Mouse (Mus musculus) splenic B cell, adult 2 months (primary cell): Measurements from ENCODE around the gene Sfxn5.

Experiments used
- DNase-seq: peaks from one replicate; pipeline ENCODE4 v3.0.0-alpha.2; 2011; ENCODE audit warnings: low read depth, low spot score
- H3K27me3 ChIP-seq: 2 replicates; pipeline ENCODE4 v1.6.1; 2012; ENCODE audit warnings: mild to moderate bottlenecking, low read length, moderate library complexity, mixed read lengths; ENCODE audit not compliant: control insufficient read depth, poor library complexity, insufficient read depth, severe bottlenecking
- H3K36me3 ChIP-seq: 2 replicates; pipeline ENCODE4 v1.6.1; 2012; ENCODE audit warnings: mild to moderate bottlenecking, low read length, moderate library complexity, mixed read lengths; ENCODE audit not compliant: control insufficient read depth, poor library complexity, insufficient read depth, severe bottlenecking

Gene Sfxn5

DNA sequence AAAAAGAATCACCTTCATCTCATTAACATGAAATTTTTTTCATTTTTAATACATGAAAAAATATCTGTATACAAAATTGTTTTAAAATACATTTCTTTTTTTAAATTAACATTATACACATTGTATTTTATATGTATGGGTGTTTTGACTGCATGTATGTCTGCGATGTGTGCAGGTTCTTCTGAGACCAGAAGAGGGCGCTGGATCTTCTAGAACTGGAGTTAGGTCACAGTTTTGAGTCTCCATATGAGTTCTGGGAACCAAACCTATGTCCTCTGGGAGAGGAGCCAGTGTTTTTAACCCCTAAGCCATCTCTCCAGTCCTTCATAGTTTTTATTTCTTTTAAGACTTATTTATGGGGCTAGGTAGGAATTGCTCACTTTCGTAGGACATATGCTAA is 20.5 kb upstream of the Sfxn5 start:
- H3K27me3 ChIP-seq: no peaks in the 10 kb centered on the region
- DNase-seq: no peak
- no peaks in the 10 kb centered on the region for H3K36me3 ChIP-seq

DNA sequence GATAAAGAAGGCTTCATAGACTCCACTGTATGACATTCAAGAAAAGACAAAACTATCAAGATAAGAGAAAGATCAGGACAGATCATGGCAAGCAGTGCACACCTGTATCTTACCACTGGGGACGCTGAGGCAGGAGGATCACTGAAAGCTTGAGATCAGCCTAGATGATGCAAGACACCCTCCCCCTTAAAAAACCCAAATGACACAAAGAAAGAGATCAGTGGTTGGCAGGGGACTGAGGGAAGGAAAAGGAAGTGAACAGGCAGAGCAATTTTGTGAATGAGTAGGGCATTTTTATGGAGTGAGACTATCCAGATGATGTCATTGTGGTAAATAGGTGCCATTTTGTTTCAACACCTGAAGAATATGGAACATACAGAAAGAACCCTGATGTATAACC is 16.9 kb upstream of the Sfxn5 start:
- H3K27me3 ChIP-seq: no peaks in the 10 kb centered on the region
- no peaks in the 10 kb centered on the region for H3K36me3 ChIP-seq
- no peak for DNase-seq

DNA sequence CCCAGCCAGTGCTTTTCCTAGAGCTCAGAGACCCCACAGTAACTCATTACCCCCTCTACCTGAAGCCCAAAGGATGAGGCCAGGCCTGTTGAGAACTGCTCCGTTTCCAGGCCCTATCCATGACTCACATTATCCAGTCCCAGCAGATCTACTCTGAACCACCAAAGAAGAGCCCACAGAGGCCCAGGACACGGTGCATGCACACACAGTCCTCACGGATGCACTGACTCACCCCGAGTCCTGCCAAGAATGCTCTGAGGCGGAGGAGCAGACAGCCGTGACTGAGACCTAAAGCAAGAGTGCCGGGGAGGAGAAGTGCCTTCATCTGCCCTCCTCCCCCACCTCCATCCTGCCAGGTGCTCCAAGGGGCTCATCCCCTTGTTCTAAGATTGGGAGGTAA is 16.0 kb upstream of the Sfxn5 start:
- no peak for DNase-seq
- no peaks in the 10 kb centered on the region for H3K36me3 ChIP-seq
- H3K27me3 ChIP-seq: no peaks in the 10 kb centered on the region

DNA sequence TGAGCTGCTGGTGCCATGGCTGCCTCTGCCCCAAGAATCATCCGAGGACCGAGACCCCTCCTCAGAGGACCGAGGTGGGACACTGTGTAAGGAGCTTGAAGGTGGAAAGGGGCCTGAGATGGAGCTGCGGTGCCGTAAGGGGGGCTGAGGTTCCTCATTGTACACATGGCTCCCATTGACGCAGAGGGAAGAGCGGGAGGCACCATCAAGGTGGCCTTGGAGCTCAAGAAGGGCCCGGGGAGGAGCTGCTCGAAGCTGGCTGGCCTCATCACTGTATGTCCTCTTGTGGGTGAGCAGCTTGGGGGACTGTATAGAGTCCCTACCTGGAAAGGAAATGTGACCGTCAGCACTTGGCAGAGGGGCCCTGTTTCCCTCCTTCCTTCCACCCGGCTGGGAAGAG is 14.9 kb upstream of the Sfxn5 start:
- DNase-seq: no peak
- Histone ChIP-seq H3K27me3 (no peaks in the 10 kb centered on the region), H3K36me3 (no peaks in the 10 kb centered on the region)

DNA sequence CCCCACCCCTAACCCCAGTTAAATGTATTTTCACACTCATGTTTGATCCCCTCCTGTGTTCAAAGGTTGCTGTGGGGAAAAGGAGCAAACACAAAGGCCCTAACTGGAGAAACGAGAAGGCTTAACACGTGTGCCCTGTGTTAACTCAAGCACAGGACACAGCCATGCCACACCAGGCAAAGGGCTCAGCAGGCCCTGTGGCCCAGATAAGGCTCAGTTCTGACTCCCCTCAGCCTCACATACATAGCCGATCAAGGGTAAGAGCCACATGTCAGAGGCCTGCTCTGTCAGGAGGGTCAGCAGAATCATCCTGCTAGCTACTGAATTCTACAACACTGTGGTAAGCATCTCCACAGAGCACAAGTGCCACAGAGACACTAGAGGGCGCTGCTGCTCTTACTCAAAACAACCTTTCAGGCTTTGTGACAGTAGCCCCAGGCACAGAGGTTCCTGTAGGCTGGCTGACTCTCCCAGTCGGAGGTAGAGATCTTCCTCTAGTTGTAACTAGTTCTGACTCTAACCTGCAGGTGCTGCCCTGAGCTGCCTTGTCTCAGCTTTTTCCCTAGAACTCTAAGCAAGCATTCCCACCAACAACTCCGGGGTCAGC is 12.9 kb upstream of the Sfxn5 start:
- DNase-seq: peak; percentile 93
- no peaks in the 10 kb centered on the region for H3K36me3 ChIP-seq
- H3K27me3 ChIP-seq: no peaks in the 10 kb centered on the region

DNA sequence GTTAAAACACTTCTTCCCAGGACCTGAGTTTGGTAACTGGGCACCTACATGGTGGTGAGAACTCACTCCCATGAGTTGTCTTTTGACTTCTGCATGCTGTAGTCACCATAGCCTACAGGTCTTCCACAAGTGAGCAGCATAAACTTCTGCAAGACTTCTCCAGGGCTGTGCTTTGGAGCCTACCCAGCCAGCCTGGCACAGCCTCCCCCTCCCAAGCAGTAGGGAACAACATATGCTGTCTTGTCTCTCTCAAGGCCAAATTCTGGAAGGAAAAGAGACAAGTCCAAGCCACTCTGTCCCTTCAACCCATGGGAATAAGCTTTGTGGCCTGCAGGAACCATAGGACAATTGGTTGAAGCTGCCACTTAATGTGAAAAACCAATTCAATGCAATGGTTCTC is 11.7 kb upstream of the Sfxn5 start:
- Histone ChIP-seq H3K36me3 (no peaks in the 10 kb centered on the region), H3K27me3 (no peaks in the 10 kb centered on the region)
- DNase-seq: no peak

DNA sequence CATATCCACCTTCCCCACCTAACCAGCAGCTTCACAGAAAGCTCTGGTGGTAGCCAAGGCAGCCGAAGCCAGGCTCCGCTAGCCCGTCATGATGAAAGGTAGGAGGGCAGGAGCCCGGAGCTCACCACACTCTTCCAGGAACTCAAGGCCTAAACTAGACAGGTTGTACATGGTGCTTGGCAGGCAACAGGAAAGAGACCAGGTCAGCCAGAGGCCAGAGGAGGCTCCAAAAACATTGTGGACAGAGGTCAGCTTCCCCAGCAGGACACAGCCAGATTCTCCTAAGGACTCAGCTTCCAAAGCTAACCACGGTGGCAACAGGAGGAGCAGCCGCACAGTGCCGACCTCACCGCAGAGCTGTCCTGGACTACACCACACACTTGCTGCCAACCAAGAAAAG is 9.8 kb upstream of the Sfxn5 start:
- DNase-seq: no peak
- no peaks in the 10 kb centered on the region for H3K27me3 ChIP-seq
- no peaks in the 10 kb centered on the region for H3K36me3 ChIP-seq

DNA sequence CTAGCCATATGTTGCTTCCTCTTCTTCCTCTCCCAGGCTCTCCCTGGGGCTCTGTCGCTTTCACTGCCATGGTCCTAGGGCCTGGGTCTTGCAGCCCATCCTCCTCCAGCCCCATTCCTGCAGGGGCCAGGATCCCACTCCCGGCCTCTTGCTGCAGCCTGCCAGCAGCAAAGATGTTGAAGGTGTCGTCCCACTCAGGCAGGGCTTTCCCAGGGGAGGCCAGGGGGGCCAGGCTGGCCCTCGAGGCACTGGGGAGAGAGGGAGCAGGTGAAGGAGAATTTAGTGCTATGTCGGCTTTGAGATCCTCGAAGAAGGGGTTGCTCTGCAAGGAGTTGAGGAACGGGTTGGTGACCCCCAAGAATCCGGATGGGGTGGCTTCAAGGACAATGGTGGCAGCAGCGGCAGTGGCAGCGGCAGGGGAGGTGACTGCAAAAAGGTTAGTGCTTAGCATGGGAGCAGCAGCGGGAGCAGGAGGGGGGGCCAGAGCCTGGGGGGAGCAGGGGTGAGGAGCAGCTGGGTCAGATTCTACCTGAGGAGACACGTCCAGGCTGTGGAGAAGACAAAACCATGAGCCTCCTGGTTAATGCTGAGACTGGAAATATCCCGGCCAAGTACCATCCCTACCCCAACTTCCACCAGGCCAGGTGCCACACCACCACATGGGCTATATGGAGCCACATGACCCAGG is 8.7 kb upstream of the Sfxn5 start:
- no peak for DNase-seq
- Histone ChIP-seq H3K27me3 (no peaks in the 10 kb centered on the region), H3K36me3 (no peaks in the 10 kb centered on the region)

DNA sequence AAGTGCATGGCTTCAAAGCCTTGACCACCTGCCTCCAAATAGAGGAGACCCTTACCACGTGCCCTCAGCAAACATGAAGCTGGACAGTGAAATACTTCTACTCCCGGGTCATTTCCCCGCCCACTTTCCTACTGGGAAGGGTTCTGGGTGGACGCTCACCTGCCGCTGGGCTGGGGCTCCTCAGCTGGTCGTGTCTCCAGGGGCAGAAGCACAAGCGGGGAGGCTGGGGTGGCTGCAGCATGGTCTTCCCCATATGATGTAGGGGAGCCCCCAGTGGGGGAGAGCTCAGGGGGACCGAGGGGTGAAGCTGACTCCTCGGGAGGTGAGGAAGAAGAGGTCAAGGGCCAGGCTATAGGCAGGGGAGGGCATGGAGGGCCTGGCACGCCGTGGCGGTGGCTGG is 7.0 kb upstream of the Sfxn5 start:
- no peaks in the 10 kb centered on the region for H3K36me3 ChIP-seq
- no peak for DNase-seq
- no peaks in the 10 kb centered on the region for H3K27me3 ChIP-seq

DNA sequence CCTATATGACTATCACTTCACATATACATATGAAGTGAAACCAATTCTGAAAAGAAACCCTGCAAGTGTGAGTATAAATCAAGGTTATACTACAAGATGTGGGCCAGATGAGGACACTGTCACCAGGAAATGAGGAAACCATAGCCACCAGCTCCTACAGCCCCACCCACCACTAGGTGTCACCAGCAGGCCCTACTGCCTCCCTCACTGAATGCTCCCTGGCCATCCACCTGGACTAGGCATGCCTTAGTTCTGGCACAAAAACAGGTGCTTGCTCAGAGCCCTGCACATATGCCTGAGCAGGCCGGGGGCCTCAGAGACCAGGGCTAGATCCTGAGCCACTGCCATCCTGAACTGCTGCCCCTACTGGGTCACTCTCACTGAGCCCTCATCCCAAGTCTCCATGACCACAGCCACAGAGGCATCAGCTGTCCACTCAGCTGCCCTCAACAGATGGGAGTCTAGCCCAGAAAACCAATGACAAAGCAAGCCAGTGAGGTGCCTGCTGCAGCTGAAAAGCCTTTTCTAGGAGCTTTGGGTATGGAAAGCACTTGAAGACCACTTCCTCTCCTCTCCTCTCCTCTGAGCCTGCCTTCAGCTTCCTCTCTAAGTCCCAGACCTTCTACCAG is 6.2 kb upstream of the Sfxn5 start:
- Histone ChIP-seq H3K36me3 (no peaks in the 10 kb centered on the region), H3K27me3 (no peaks in the 10 kb centered on the region)
- DNase-seq: peak; percentile 75

DNA sequence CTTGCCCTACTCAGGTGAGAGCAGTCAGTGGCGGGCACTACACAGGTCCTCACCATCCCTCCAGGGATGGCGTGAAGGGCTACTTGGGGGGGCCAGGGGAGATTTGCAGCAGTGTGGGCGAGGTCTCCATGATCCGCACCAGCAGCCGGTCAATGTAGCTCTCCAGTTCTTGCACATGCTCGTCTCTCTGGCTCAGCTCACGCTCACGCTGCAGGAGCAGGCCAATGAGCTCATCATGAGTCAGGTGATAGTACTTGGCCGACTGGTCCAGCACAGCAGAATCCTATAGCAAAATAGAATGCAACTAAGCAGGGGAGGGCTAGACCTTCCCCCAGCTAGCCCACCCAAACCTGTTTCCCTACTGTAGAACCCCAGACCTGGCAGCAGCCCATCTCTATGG is 3.7 kb upstream of the Sfxn5 start:
- no peak for DNase-seq
- no peaks in the 10 kb centered on the region for H3K36me3 ChIP-seq
- no peaks in the 10 kb centered on the region for H3K27me3 ChIP-seq

DNA sequence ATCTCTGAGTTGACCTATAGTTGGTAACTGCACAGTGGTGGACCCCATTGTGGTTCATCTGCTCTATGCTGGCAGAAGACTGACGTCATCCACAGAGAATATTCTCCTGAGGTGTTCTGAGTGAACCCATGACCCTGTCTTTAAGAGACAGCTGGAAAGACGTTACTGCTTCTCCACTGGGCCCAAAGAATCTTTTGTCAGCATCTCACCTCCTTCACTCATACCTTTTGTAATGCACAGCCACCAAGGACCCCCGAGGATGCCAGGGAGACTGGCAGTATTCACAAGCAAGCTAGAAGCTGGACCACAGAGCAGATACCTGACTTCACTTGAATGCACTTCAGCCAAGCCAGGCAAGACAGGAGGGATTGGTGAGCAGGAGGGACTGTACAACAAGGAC is 2.1 kb upstream of the Sfxn5 start:
- Histone ChIP-seq H3K36me3 (no peaks in the 10 kb centered on the region), H3K27me3 (no peaks in the 10 kb centered on the region)
- DNase-seq: no peak

DNA sequence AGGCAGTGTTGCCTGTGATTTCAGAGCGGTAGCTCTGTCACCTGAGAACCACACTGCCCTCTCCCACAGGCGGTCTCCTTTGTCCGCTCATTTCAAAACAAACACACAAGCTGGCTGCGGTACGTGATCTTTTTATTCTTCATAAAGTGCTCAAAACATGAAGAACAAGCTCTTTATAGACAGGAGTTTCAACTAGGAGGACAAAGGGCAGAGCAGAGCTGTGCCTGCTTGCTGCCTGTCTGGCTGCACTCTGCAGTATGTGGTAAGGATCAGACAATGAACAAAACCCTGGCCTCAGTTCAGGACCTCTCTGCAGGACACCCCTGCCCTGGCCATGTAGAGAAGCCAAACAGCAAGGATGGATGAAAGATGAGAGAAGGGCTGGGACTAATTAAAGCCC is 1.6 kb upstream of the Sfxn5 start:
- no peak for DNase-seq
- Histone ChIP-seq H3K27me3 (no peaks in the 10 kb centered on the region), H3K36me3 (no peaks in the 10 kb centered on the region)

DNA sequence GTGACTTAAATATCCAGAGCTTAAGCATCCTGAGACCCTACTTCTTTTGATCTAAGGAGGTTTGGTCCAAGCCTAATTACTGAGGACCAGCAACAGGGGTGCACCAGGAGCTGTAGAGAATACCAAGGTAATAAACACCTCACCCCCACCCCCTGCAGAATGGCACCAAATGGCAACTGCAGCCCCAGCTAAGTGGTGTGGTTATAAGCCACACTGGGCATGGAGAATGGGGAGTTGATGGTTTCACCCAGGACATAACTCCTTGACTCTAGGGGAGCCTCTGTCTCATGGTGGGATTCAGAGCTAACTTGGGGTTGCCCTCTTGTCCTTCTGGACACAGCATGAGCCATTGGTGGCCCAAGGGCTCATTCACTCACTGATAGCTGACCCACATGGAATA is 1.0 kb upstream of the Sfxn5 start:
- no peaks in the 10 kb centered on the region for H3K36me3 ChIP-seq
- no peaks in the 10 kb centered on the region for H3K27me3 ChIP-seq
- no peak for DNase-seq

DNA sequence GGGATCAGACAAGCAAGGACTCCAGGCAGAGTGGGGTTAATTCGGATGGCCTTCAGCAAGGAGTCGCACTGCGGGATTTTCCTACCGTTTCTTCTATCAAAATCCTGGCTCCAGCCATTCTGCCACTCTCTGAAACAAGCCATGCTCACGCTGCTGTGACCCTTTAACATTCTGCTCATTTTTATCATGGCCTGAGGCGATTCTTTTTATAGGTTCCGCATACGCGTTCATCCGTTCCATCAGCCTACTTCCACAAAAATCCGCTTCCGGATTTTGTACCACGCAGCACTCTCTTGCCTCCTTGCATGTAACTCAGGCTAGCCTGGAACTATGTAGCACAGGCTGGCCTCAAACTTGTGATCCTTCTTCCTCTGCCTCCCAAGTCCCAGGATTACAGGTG is 510 bp upstream of the Sfxn5 start:
- DNase-seq: peak; percentile 41
- Histone ChIP-seq H3K36me3 (no peaks in the 10 kb centered on the region), H3K27me3 (no peaks in the 10 kb centered on the region)
